Mouse (Mus musculus) liver, adult 2 months (tissue): ENCODE data around the gene Fam111a.

Experiments used
- CTCF ChIP-seq: fragments of 200-500 bp; IDR thresholded peaks from 2 replicates; pipeline ENCODE4 v1.5.1; 2011; ENCODE audit warnings: low read depth, low read length, control low read depth
- POLR2A ChIP-seq: fragments of 200-500 bp; IDR thresholded peaks from 2 replicates; pipeline ENCODE4 v1.6.1; 2011; ENCODE audit warnings: low read length, control low read depth; ENCODE audit not compliant: insufficient read depth; ENCODE audit errors: extremely low read depth

DNA sequence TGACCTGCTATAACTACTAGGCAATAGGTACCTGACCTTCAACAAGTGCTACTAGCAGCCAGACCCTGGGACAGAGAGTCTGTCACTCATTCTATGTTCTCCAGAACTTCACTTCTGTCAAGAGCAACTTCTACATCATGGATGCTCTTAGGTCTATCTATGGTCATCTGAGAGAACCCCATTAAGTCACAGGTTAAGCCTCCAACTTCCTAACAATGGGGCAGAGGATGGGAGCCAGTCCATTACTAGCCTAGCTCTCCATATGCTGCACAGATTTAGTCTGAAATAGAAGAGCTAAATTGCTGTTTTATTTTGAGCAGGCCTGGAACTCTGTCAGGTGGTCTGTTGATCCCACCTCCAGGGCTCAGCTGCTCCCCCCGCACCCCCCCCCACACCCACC lies 46.6 kb upstream of the Fam111a start:
- TF ChIP-seq CTCF, result no peak
- TF ChIP-seq POLR2A, result no peak
